Mouse (Mus musculus) left cerebral cortex, adult 9 months (tissue): ENCODE measurements at regions not wholly inside any gene's neighbourhood (a gene's known extent, or its start where the extent isn't known, plus 50 kb on each side); places are given as distances from the start of the nearest gene placed in this dataset.

Experiments
- DNase-seq, 2 experiments: peaks; one replicate each; pipeline ENCODE4 v3.0.0; 2022; ENCODE audit warnings: low spot score in 2 of 2

- no peak for DNase-seq
Observed at GRCm38 (mm10) chr9:90827474-90827873, 534.7 kb upstream of the Zic4 start.

- no peak for DNase-seq
Observed at GRCm38 (mm10) chr9:90828701-90829100, 533.5 kb upstream of the Zic4 start.

GRCm38 (mm10) chr9:90830704-90831103 lies 531.5 kb upstream of the Zic4 start:
- no peak for DNase-seq

GRCm38 (mm10) chr9:90833743-90834539 lies 528.3 kb upstream of the Zic4 start:
- DNase-seq = no peak

GRCm38 (mm10) chr9:90838184-90838926 lies 523.9 kb upstream of the Zic4 start:
- DNase-seq = no peak

GRCm38 (mm10) chr9:90851044-90851443 lies 511.2 kb upstream of the Zic4 start:
- DNase-seq = no peak

GRCm38 (mm10) chr9:90871636-90872035 lies 490.6 kb upstream of the Zic4 start:
- DNase-seq = no peak

- no peak for DNase-seq
Observed at GRCm38 (mm10) chr9:90884467-90884866, 477.7 kb upstream of the Zic4 start.

- DNase-seq = no peak
Observed at GRCm38 (mm10) chr9:90887405-90887804, 474.8 kb upstream of the Zic4 start.

- no peak for DNase-seq
Observed at GRCm38 (mm10) chr9:90890801-90891200, 471.4 kb upstream of the Zic4 start.

GRCm38 (mm10) chr9:90892816-90893215 lies 469.4 kb upstream of the Zic4 start:
- no peak for DNase-seq

GRCm38 (mm10) chr9:90903557-90903956 lies 458.7 kb upstream of the Zic4 start:
- no peak for DNase-seq

- no peak for DNase-seq
Observed at GRCm38 (mm10) chr9:90906106-90906505, 456.1 kb upstream of the Zic4 start.

GRCm38 (mm10) chr9:90906684-90907083 lies 455.5 kb upstream of the Zic4 start:
- no peak for DNase-seq

- no peak for DNase-seq
Observed at GRCm38 (mm10) chr9:90954613-90955012, 407.6 kb upstream of the Zic4 start.

- no peak for DNase-seq
Observed at GRCm38 (mm10) chr9:90961436-90961835, 400.8 kb upstream of the Zic4 start.

GRCm38 (mm10) chr9:90964043-90964442 lies 398.2 kb upstream of the Zic4 start:
- DNase-seq = no peak

- no peak for DNase-seq
Observed at GRCm38 (mm10) chr9:90978730-90979129, 383.5 kb upstream of the Zic4 start.

GRCm38 (mm10) chr9:90980023-90980802 lies 382.0 kb upstream of the Zic4 start:
- DNase-seq = peak in 1 of 2 experiments; percentile 4

GRCm38 (mm10) chr9:90999178-90999577 lies 363.0 kb upstream of the Zic4 start:
- no peak for DNase-seq

- DNase-seq = no peak
Observed at GRCm38 (mm10) chr9:91004214-91004613, 358.0 kb upstream of the Zic4 start.

- DNase-seq = no peak
Observed at GRCm38 (mm10) chr9:91040546-91040945, 321.7 kb upstream of the Zic4 start.
